Mouse (Mus musculus): ENCODE data around the gene Gm4559.

GRCm38 (mm10) chr7:142240978-142241377 lies 33.2 kb downstream of the Gm4559 start, which contains the start of gene Gm40460:
- TF ChIP-seq CTCF (IDR thresholded peaks at IDR 0.05) (no peak), EP300 (IDR thresholded peaks at IDR 0.05) (no peak)
